Mouse (Mus musculus) embryonic fibroblast, embryonic 13.5 days (primary cell): Measurements from ENCODE around the gene Smug1.

ENCODE experiments used
- CTCF ChIP-seq: IDR thresholded peaks from 2 replicates; pipeline ENCODE4 v1.5.1; 2011; ENCODE audit warnings: mild to moderate bottlenecking, control low read depth, low read length, moderate library complexity, borderline replicate concordance; ENCODE audit not compliant: insufficient read depth
- POLR2A ChIP-seq: IDR thresholded peaks from 2 replicates; pipeline ENCODE4 v1.6.1; 2011; ENCODE audit warnings: low read depth, mild to moderate bottlenecking, control low read depth, low read length, moderate library complexity

GRCm38 (mm10) chr15:103133761-103134160 is 33.1 kb downstream of the Smug1 start:
- no peak for TF ChIP-seq POLR2A
- TF ChIP-seq CTCF: no peak
